Mouse (Mus musculus): ENCODE measurements around the gene Gmeb2. TPM values are rescaled to one million over a fixed set of nuclear protein-coding genes. Genes with fewer than 3 reads are reported as not detected.

Gmeb2 gene
- total RNA-seq, 2 experiments from 2014 or later = 9.0 to 9.6 TPM

GRCm38 (mm10) chr2:181277866-181278265 is 10.0 kb downstream of the Gmeb2 start:
- DNase-seq = no peak
- intact Hi-C loops (cut with DNase I) = no loop called here

GRCm38 (mm10) chr2:181276766-181277165 is 11.1 kb downstream of the Gmeb2 start:
- intact Hi-C loops (cut with DNase I) = no loop called here
- DNase-seq = peak in 1 of 2 experiments; percentile 15

DNA sequence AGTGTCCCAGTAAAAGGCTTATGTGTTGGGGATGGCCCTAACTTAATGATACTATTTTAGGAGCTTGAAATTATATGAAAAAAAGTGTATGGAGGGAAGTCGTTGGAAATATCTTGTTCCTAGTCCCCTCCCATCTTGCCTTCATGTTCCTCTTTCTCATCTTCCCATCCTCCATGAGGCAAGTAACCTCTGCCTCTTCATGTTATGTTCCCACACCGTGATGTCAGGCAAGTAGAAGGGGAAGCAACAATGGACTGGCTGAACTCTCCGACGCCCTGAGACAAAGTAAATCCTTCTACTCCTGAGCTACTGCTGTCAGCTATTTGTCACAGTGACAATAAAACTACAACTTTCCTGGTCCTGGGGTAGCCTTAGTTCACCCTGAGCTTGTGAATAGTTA is 13.2 kb downstream of the Gmeb2 start:
- intact Hi-C loops (cut with DNase I) = no loop called here
- DNase-seq = no peak

- intact Hi-C loops (cut with DNase I) = no loop called here
These were observed 14.0 kb downstream of the Gmeb2 start for GRCm38 (mm10) chr2:181273829-181274228.

DNA sequence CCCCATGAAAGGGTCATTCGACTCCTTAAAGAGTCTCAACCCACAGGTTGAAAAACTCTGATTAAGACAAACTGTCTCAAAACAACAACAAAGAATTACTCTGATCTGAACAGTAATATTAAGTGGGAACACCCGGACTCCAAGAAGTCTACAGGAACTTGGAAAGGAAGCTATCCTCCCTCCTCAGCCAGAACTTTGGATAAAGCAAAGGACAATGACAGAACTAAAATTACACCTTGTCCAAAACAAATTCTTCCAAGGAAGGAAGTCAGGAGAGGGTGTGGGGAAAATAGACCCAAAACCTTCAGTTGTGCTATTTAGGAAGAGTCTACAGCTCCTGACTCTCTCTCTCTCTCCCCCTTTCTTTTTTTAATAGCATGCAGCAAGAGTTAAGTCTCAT is 15.7 kb downstream of the Gmeb2 start:
- intact Hi-C loops (cut with DNase I) = no loop called here
- no peak for DNase-seq

More at GRCm38 (mm10) chr2:181273829-181274228, 14.0 kb downstream of the Gmeb2 start:
- DNase-seq = no peak

DNA sequence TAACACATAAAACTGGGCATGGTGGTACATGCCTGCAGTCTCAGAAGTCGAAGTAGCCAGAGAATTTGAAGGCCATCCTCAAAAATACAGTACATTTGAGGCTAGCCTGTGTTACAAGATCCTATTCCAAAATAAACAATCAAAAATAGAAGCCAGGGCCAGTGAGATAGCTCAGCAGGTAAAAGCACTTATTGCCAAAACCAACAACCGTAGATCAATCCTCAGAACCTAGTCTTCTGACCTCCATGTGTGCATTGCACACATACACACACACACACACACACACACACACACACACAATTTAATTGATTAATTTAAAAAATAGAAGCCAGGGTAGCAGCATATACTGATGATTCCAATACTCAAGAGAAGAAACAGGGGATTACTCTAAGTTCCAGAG is 21.0 kb downstream of the Gmeb2 start:
- no peak for DNase-seq
- intact Hi-C loops (cut with DNase I) = no loop called here

DNA sequence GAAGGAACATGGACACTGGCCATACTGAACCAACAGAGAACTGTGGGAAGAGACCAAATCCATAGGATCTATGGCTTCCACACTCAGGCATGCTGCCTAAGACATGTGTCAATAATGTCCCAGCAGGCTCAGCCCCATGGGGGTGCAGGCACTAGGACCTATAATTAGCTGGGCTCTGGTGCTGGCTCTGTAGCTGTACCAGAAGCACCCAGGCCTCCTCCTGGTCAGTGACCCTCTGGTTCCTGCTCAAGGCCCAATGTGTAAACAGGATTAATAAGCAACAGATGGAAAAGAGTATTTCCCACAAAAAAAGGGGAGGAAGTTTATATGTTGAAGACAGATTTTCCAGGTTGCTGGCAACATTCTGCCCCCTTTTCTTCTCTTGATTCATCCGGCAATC is 34.6 kb downstream of the Gmeb2 start:
- DNase-seq = no peak
- intact Hi-C loops (cut with DNase I) = no loop called here

GRCm38 (mm10) chr2:181251841-181252240 is 36.0 kb downstream of the Gmeb2 start:
- no peak for DNase-seq
- intact Hi-C loops (cut with DNase I) = no loop called here

GRCm38 (mm10) chr2:181249217-181249616 is 38.6 kb downstream of the Gmeb2 start:
- DNase-seq = no peak
- intact Hi-C loops (cut with DNase I) = no loop called here

DNA sequence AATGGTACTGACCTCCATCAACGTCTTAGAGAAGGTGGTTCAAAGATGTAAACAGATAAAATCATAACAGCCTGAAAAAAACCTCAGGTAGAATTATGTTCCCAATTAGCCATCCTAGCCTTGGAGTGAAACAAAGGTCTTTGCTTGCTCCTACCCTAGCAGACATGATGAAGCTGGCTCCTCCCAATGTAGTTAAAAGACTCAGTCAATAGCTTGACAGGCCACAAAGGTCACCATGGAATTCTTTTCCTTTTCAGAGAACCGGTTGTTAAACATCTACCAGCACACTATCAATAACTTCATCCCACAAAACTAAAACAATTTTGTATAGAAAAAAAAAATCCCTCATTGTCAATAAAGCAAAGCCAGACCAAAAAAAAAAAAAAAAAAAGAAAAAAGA is 42.8 kb downstream of the Gmeb2 start:
- intact Hi-C loops (cut with DNase I) = no loop called here
- no peak for DNase-seq

DNA sequence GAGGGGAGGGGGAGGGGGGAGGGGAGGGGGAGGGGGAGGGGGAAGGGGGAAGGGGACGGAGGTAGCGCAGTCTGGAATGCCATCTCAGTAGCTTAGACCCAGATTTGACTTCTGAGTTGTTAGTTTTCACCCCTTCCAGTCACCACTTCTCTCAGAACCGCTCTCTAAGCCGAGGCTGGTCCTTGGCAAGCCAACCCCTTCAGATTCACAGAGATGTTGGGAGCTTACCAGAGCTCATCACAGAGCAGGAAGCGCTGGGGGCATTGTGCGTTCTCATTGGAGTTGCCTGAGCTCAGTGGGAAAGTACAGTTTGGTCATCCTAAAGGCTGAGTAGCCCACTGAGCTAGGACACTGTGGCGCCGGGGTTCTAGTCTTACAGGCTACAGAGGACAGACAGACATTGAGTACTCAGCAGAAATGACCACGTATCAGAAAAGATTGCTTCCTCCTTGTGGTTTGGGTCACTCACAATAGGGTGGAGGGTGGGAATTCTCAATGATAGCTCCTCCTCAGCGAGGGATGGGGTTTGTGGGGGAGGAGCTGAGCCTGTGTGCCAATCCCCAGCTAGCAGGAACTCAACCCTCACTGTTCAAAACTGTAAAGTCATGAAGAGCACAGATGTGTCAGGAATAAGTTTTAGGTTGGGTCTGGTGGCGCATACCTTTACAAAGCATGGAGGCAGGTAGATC is 44.0 kb downstream of the Gmeb2 start:
- intact Hi-C loops (cut with DNase I) = no loop called here

GRCm38 (mm10) chr2:181242314-181242665 is 45.5 kb downstream of the Gmeb2 start:
- DNase-seq = no peak
- intact Hi-C loops (cut with DNase I) = no loop called here

More for the DNA sequence above, 44.0 kb downstream of the Gmeb2 start:
- peak; percentile 36 to 48 for DNase-seq

GRCm38 (mm10) chr2:181241602-181242313 is 46.1 kb downstream of the Gmeb2 start, which contains the start of gene Helz2:
Gene Helz2, minus strand, starts transcription at chr2:181242027.
- intact Hi-C loops (cut with DNase I) = loop anchor here (2.0 kb wide), 1 partner anchor 53 kb away; no protein-coding TSS in a partner anchor

DNA sequence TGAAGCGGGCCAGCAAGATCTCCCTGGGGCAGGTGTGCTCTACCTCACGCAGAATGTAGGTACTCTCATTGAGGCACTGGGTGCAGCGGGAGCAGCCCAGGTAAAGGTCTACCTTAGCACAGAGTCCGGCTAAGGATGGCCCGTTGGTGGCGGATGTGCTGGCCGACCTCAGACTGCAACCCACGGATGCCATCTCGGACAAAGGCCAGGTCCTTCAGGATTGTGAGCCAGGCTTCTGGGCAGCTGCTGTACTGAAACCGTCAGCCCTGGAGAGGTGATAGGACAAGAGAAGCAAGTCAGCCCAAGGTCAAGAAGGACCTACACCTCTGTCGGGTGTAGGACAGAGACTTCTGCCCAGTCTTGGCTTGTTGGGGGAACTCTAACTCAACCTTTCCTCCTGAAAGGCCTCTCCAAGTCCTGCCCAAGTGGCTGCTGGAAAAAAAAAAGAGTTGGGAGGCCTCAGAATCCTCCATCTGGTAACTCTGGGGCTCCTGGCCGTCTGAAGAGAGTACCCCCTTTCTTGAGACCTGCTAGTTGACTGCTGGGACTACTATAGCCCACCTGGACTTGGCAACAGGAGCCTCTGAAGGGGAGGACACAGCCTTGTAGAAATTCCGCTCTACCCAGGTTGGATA is 46.9 kb downstream of the Gmeb2 start:
- DNase-seq = no peak
- intact Hi-C loops (cut with DNase I) = loop anchor here (2.0 kb wide), 1 partner anchor 52 kb away; no protein-coding TSS in a partner anchor

More at GRCm38 (mm10) chr2:181241602-181242313, 46.1 kb downstream of the Gmeb2 start, which contains the start of gene Helz2:
- DNase-seq = peak; percentile 67 to 68

- no peak for DNase-seq
- intact Hi-C loops (cut with DNase I) = no loop called here
These were observed 48.6 kb downstream of the Gmeb2 start for GRCm38 (mm10) chr2:181239261-181239660.

- intact Hi-C loops (cut with DNase I) = no loop called here
- DNase-seq = no peak
These were observed 49.0 kb downstream of the Gmeb2 start for GRCm38 (mm10) chr2:181238861-181239260.

DNA sequence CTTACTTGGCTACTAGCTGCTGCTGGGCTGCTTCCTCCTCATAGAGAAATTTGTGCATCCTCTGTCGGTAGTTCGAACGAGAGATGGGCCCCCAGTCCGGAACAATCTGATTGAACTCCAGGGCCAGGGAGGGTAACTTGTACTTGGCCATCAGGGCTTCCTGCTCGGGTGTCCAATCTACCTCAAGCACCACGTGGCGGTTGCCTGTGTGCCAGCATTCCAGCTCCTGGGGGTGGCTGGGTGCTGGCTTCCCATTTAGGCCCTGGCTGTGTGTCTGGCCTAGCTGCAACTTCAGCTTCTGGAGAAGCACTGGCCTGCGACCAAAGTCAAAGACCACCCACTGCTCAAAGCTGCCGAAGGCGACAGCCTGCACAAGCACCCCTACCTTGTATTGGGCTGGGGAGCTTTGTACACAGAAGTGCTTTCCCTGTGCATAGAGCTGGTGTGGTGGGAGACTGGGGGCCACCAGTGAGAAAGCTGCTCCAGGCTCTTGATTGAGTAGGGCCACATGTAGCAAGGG is 49.7 kb downstream of the Gmeb2 start:
- intact Hi-C loops (cut with DNase I) = no loop called here
- DNase-seq = no peak

DNA sequence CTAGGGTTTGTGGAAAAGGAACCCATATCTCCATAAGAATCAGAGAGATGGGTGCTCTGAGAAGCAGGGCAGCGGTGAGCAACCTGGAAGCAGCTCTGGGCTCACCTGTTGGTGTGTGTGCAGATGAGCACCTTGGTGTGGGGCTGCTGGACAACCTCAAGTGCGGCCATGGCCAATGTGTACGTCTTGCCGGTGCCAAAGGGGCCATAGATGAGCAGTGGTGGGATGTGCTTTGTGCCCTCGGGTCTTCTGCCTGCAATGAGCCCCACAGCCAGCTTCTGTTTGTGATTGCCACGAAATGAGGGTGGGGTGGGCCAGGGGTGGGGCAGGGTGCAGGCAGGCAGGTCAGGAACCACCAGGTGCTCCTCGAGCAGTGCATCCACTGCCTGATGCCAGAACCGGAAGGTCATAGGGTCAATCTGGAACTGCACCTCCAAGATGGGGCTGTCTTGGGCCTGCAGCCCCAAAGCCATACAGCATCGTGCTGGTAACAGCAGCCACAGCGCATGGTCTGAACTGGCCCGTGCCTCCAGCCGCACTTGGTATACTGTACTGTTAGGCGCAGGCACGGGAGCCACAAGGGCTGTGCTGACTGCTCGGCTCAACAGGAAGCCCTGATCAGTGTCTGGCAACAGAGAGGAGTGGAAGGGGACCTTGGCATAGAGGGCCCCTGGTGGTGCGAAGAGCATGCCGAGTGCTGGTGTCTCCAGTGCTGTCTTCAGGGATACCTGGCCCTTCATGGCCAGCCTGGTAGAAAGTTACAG is 50.4 kb downstream of the Gmeb2 start:
- DNase-seq = no peak

DNA sequence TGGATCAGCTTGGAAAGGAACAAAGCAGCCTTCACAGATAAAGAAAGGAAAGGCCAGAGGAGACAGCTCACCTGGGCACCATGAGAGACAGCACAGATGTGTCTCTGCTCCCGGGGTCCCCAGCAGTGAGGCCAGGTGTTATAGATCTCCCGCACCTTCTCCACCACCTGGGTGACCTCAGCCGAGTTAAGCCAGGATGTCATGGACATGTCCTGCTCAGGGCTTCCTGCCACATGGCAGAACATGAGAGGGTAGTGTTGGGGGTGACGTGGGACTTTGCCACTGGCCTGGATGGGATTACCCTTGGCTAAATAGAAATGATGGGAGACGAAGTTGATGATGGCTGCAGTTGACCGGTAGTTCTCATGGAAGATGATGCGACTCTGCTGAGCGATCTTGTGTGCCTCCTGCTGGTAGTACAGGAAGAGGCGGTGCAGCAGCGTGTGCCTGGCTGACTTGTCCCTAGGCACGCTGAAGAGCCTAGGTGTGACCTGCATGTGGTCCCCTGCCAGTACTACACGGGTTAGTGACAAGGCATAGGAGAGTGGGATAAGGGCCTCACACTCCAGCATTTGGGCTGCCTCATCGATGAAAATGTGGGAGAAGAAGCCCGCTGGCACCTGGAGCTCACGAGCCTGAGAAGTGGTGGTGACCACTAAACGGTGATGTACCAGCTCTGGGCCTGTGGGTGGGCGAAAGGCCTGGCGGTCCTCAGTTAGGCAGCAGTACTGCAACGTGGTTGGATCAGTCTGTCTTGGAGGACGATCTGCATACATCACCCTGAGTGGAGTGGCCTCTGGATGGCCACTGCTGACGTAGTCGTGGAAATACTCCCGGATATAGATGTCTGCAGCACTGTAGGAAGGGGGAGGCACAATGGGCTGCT is 51.9 kb downstream of the Gmeb2 start:
- intact Hi-C loops (cut with DNase I) = no loop called here
- DNase-seq = no peak

More for the DNA sequence above, 50.4 kb downstream of the Gmeb2 start:
- intact Hi-C loops (cut with DNase I) = no loop called here
